Mouse (Mus musculus): Measurements from ENCODE around the gene Nabp1. TPM values are rescaled to one million over a fixed set of nuclear protein-coding genes. Genes with fewer than 3 reads are reported as not detected.
"Not testable (repeated sequence)": the region's sequence is repeated elsewhere in the genome, so short reads cannot be mapped to it uniquely, and the experiment has no call there.

Nabp1 gene
- polyA plus RNA-seq, 1 experiment: 127 TPM

GRCm38 (mm10) chr1:51465285-51465684, 12.9 kb downstream of the Nabp1 start:
- Histone ChIP-seq H3K27ac (replicated peaks; ENCODE audit: low read depth, low read length) (no peak overlapping the region), H3K4me3 (ENCODE audit: insufficient read depth, low read depth, low read length) (no peak overlapping the region), H3K4me1 (ENCODE audit: control insufficient read depth, insufficient read depth, insufficient read length, low read length) (no peaks in the 10 kb centered on the region)

GRCm38 (mm10) chr1:51463038-51463437, 15.2 kb downstream of the Nabp1 start:
- no peak overlapping the region for H3K4me3 ChIP-seq (ENCODE audit: insufficient read depth, low read depth, low read length)
- H3K4me1 ChIP-seq (ENCODE audit: control insufficient read depth, insufficient read depth, insufficient read length, low read length): no peaks in the 10 kb centered on the region
- no peak overlapping the region for H3K27ac ChIP-seq (replicated peaks; ENCODE audit: low read depth, low read length)

GRCm38 (mm10) chr1:51458731-51459450, 19.3 kb downstream of the Nabp1 start:
- Histone ChIP-seq H3K4me3 (ENCODE audit: insufficient read depth, low read depth, low read length) (no peak overlapping the region), H3K27ac (replicated peaks; ENCODE audit: low read depth, low read length) (no peak overlapping the region), H3K4me1 (ENCODE audit: control insufficient read depth, insufficient read depth, insufficient read length, low read length) (no peaks in the 10 kb centered on the region)

- Histone ChIP-seq H3K4me1 (ENCODE audit: control insufficient read depth, insufficient read depth, insufficient read length, low read length) (no peaks in the 10 kb centered on the region), H3K4me3 (ENCODE audit: insufficient read depth, low read depth, low read length) (no peak overlapping the region)
These were observed 20.1 kb downstream of the Nabp1 start for GRCm38 (mm10) chr1:51458089-51458488.

GRCm38 (mm10) chr1:51457249-51457648, 21.0 kb downstream of the Nabp1 start:
- Histone ChIP-seq H3K4me3 (ENCODE audit: insufficient read depth, low read depth, low read length) (no peak overlapping the region), H3K4me1 (ENCODE audit: control insufficient read depth, insufficient read depth, insufficient read length, low read length) (no peaks in the 10 kb centered on the region), H3K27ac (replicated peaks; ENCODE audit: low read depth, low read length) (no peak overlapping the region)

More at GRCm38 (mm10) chr1:51458089-51458488, 20.1 kb downstream of the Nabp1 start:
- no peak overlapping the region for H3K27ac ChIP-seq (replicated peaks; ENCODE audit: low read depth, low read length)

- Histone ChIP-seq H3K4me1 (ENCODE audit: control insufficient read depth, insufficient read depth, insufficient read length, low read length) (no peaks in the 10 kb centered on the region), H3K4me3 (ENCODE audit: insufficient read depth, low read depth, low read length) (no peak overlapping the region), H3K27ac (replicated peaks; ENCODE audit: low read depth, low read length) (no peak overlapping the region)
These were observed 29.4 kb downstream of the Nabp1 start for GRCm38 (mm10) chr1:51448789-51449188.

GRCm38 (mm10) chr1:51445854-51446460, 32.3 kb downstream of the Nabp1 start:
- H3K4me3 ChIP-seq (ENCODE audit: insufficient read depth, low read depth, low read length): no peak overlapping the region
- H3K4me1 ChIP-seq (ENCODE audit: control insufficient read depth, insufficient read depth, insufficient read length, low read length): no peaks in the 10 kb centered on the region
- no peak overlapping the region for H3K27ac ChIP-seq (replicated peaks; ENCODE audit: low read depth, low read length)

- no peak overlapping the region for H3K4me3 ChIP-seq (ENCODE audit: insufficient read depth, low read depth, low read length)
- H3K27ac ChIP-seq (replicated peaks; ENCODE audit: low read depth, low read length): no peak overlapping the region
- no peaks in the 10 kb centered on the region for H3K4me1 ChIP-seq (ENCODE audit: control insufficient read depth, insufficient read depth, insufficient read length, low read length)
These were observed 32.9 kb downstream of the Nabp1 start for GRCm38 (mm10) chr1:51445161-51445853.

GRCm38 (mm10) chr1:51429775-51430174, 48.5 kb downstream of the Nabp1 start:
- no peaks in the 10 kb centered on the region for H3K4me1 ChIP-seq (ENCODE audit: control insufficient read depth, insufficient read depth, insufficient read length, low read length)
- no peak overlapping the region for H3K27ac ChIP-seq (replicated peaks; ENCODE audit: low read depth, low read length)
- H3K4me3 ChIP-seq (ENCODE audit: insufficient read depth, low read depth, low read length): no peak overlapping the region

- no peaks in the 10 kb centered on the region for H3K4me1 ChIP-seq (ENCODE audit: control insufficient read depth, insufficient read depth, insufficient read length, low read length)
- H3K27ac ChIP-seq (replicated peaks; ENCODE audit: low read depth, low read length): no peak overlapping the region
- H3K4me3 ChIP-seq (ENCODE audit: insufficient read depth, low read depth, low read length): no peak overlapping the region
These were observed 51.9 kb downstream of the Nabp1 start for GRCm38 (mm10) chr1:51426298-51426697.

- not testable (repeated sequence) for H3K4me1 ChIP-seq (ENCODE audit: control insufficient read depth, insufficient read depth, insufficient read length, low read length); H3K27ac ChIP-seq (replicated peaks; ENCODE audit: low read depth, low read length); H3K4me3 ChIP-seq (ENCODE audit: insufficient read depth, low read depth, low read length)
These were observed 57.2 kb downstream of the Nabp1 start for GRCm38 (mm10) chr1:51421029-51421428.

- no peak overlapping the region for H3K27ac ChIP-seq (replicated peaks; ENCODE audit: low read depth, low read length)
- no peaks in the 10 kb centered on the region for H3K4me1 ChIP-seq (ENCODE audit: control insufficient read depth, insufficient read depth, insufficient read length, low read length)
- no peak overlapping the region for H3K4me3 ChIP-seq (ENCODE audit: insufficient read depth, low read depth, low read length)
These were observed 59.5 kb downstream of the Nabp1 start for GRCm38 (mm10) chr1:51418753-51419152.

Other genes with a start within 250 kb of the Nabp1 start
- 104 and 140 TPM in 2 replicates for gene Cavin2, start 189.3 kb downstream of the Nabp1 start, polyA plus RNA-seq (2012; ENCODE audit: insufficient read depth, insufficient read length, missing spikeins)